Mouse (Mus musculus): Measurements from ENCODE around the gene Snd1. TPM values are rescaled to one million over a fixed set of nuclear protein-coding genes. Genes with fewer than 3 reads are reported as not detected.

Gene Snd1
- polyA plus RNA-seq, 1 experiment: 62.1 TPM

DNA sequence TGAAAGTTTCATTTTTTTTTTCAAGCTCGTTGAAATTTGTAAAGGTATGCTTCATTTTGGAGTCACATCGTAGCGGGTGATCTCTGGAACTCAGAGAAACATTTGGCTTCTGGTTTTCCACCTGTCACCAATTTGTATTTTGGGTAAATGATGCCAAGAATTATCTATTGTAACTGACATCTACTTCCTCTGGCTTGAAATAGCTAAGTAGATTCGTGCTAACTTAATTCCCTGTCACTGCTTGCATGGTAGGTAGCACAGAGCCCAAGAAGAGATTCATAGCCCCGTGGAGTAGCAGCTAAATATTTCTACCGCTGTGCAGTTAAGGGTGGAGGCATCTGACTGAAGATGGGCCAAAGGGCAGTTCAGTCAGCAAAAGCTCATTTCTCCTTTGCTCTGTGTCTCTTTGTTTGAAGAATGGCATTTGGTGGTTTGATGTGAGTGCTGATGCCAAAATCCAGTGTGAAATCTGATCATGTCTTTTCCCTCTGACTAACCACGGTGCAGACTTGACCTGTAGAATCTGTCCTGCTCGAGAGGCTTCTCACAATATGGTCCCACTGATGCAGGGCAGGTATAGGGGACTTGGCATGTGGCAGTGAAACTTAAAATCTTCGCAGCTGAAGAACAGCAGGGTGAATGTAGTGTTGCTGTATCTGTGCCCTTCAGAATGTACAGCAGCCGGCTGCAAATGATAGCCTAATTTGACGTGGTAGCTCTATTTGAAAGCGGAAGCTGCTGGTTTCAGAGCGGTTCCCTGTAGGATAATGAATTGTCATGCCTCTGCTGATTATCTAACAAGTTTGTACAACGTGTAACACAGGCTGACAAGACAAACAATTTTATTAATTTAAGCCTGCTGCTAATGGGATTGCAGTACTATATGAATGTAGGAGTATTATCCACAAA lies 101.7 kb downstream of the Snd1 start:
- no peak overlapping the region for H3K4me3 ChIP-seq (ENCODE audit: insufficient read depth, low read length)
- TF ChIP-seq CTCF (IDR thresholded peaks at IDR 0.05; ENCODE audit: extremely low read depth, insufficient read depth, low read length) (no peak), POLR2A (IDR thresholded peaks at IDR 0.05; ENCODE audit: extremely low read depth, insufficient read depth, low read length) (no peak)
- no peak overlapping the region for H3K27ac ChIP-seq (ENCODE audit: insufficient read depth, low read length)
- H3K4me1 ChIP-seq (ENCODE audit: control insufficient read depth, insufficient read depth, low read length): peaks cover 5% of the 10 kb centered on the region; the same call in 1 of the 2 replicates

DNA sequence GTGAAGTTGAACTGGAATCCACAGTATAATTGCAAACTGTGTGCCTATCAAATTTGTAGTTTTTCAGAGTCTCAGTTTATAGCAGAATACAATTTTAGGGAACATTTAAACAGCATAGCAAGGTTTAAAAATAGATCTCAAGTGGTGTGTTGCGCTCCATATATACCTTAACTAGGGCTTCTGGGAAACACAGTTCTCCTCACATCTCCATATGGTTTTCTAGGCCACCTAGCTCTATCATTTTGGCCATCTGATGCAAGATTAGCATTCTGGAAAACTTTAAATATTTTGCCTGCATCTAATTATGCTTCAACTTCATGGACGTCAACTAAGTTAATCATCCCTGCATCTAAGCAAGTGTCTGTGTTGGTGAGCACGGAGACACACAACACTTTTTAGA lies 107.9 kb downstream of the Snd1 start:
- TF ChIP-seq POLR2A (IDR thresholded peaks at IDR 0.05; ENCODE audit: extremely low read depth, insufficient read depth, low read length) (no peak), CTCF (IDR thresholded peaks at IDR 0.05; ENCODE audit: extremely low read depth, insufficient read depth, low read length) (no peak)
- no peak overlapping the region for H3K4me3 ChIP-seq (ENCODE audit: insufficient read depth, low read length)
- 0 out of 2 replicates have a peak overlapping the region, but pooled peaks have one; percentile 40 for H3K27ac ChIP-seq (ENCODE audit: insufficient read depth, low read length)
- peaks cover 1% of the 10 kb centered on the region for H3K4me1 ChIP-seq (ENCODE audit: control insufficient read depth, insufficient read depth, low read length)

DNA sequence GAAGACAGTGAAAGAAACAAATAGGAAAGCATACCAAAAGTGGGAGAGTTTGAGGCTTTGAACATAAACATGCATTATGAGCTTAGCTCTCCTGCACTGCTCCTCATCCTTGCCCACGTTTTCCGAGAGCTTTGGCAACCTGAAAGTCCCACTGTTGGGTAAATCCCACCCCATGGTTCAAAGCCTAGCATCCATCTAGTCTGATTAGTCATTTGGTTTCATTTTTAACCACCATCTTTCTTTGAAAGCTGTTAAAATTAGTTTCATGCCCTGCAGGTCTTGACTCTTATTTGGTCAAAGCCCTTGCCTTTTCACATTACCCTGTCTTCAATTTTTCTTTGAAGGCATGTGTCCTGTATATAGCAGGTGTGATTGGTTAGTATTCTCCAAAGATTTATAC lies 108.5 kb downstream of the Snd1 start:
- no peak for TF ChIP-seq CTCF (IDR thresholded peaks at IDR 0.05; ENCODE audit: extremely low read depth, insufficient read depth, low read length)
- H3K4me1 ChIP-seq (ENCODE audit: control insufficient read depth, insufficient read depth, low read length): peaks cover 1% of the 10 kb centered on the region
- 0 out of 2 replicates have a peak overlapping the region, but pooled peaks have one; percentile 40 for H3K27ac ChIP-seq (ENCODE audit: insufficient read depth, low read length)
- H3K4me3 ChIP-seq (ENCODE audit: insufficient read depth, low read length): no peak overlapping the region

DNA sequence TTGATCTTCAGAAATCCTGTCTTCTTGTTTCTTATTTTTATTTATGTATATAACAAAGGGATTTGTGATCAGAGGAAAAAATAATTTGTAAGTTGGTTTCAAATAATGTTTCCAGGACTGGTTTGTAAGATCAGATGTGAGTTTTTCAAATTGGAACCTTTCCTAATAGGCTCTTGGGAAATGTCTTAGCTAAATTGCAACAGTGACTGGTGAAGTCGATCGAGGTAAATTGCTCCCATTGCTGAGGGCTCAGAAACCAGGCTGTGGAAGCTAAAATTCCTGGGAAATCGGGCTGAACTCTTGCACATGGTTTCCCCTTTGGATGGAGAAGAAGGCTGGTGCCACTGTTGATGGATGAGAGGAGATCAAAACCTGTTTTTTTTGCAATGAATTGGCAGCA lies 111.9 kb downstream of the Snd1 start:
- Histone ChIP-seq H3K4me3 (ENCODE audit: insufficient read depth, low read length) (no peak overlapping the region), H3K4me1 (ENCODE audit: control insufficient read depth, insufficient read depth, low read length) (peaks cover 1% of the 10 kb centered on the region), H3K27ac (ENCODE audit: insufficient read depth, low read length) (no peak overlapping the region)
- no peak for TF ChIP-seq POLR2A (IDR thresholded peaks at IDR 0.05; ENCODE audit: extremely low read depth, insufficient read depth, low read length)
- no peak for TF ChIP-seq CTCF (IDR thresholded peaks at IDR 0.05; ENCODE audit: extremely low read depth, insufficient read depth, low read length)

DNA sequence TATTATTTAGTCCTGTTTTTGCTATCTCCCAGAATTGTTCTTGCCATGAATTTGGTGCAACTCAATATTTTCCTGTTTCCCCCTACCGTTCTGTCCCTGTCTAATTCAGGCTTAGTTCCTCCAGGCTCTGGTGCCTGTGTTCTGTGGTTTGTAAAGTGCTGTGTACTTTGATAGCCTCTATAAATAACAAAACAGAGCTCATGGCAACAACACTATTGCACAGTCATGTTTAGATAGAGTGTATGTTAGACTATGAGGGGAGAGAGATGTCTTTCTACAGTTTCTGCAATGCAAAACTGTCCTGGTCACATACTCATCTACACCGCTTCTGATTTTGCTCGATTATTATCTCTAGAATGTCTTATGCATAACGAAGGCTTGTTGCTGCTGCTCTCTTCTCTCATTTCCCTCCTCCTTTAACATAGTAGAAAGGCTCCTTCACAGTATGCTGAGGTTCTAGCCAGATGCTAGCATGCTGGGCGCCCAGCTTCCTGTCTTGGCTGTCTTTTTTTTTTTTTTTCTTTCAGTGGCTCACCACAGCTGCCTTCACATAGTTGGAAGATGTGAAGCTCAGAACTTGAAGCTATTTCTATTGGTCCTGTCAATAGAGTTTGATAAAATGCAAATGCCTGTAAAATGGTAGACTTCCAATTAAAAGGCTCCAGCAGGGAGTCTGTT lies 113.7 kb downstream of the Snd1 start:
- no peak overlapping the region for H3K4me3 ChIP-seq (ENCODE audit: insufficient read depth, low read length)
- H3K4me1 ChIP-seq (ENCODE audit: control insufficient read depth, insufficient read depth, low read length): peaks cover 7% of the 10 kb centered on the region; the same call in 1 of the 2 replicates
- no peak overlapping the region for H3K27ac ChIP-seq (ENCODE audit: insufficient read depth, low read length)
- TF ChIP-seq POLR2A (IDR thresholded peaks at IDR 0.05; ENCODE audit: extremely low read depth, insufficient read depth, low read length) (no peak), CTCF (IDR thresholded peaks at IDR 0.05; ENCODE audit: extremely low read depth, insufficient read depth, low read length) (no peak)

DNA sequence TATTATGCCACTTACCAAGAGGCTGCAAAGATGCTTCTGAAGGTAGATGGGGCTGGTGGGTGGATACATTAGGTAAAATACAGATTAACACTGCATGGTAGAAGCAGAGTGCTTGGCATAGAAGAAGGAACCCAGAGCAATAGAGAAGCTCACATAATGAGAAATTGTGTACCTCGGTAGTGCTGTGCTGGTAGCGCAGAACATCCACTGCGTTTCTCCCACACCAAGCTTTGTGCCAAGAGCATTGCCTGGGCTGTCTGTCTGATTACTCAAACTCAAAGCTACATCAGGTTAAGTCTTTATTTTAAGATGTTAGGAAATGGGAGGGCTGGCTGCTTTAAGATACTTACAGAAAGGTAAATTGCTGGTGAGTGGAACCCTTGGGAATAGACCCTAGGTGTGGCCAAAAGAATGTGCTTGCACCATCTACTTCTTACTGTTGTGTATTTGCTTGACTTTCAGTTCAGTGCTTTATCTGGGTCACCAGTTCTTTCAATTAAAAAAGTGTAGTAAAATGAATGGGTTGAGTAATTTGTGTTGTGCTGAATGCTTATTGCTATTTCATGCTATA lies 117.5 kb downstream of the Snd1 start:
- Histone ChIP-seq H3K4me1 (ENCODE audit: control insufficient read depth, insufficient read depth, low read length) (peaks cover 9% of the 10 kb centered on the region; the same call in 1 of the 2 replicates), H3K4me3 (ENCODE audit: insufficient read depth, low read length) (no peak overlapping the region), H3K27ac (ENCODE audit: insufficient read depth, low read length) (no peak overlapping the region)
- TF ChIP-seq POLR2A (IDR thresholded peaks at IDR 0.05; ENCODE audit: extremely low read depth, insufficient read depth, low read length): no peak
- no peak for TF ChIP-seq CTCF (IDR thresholded peaks at IDR 0.05; ENCODE audit: extremely low read depth, insufficient read depth, low read length)

DNA sequence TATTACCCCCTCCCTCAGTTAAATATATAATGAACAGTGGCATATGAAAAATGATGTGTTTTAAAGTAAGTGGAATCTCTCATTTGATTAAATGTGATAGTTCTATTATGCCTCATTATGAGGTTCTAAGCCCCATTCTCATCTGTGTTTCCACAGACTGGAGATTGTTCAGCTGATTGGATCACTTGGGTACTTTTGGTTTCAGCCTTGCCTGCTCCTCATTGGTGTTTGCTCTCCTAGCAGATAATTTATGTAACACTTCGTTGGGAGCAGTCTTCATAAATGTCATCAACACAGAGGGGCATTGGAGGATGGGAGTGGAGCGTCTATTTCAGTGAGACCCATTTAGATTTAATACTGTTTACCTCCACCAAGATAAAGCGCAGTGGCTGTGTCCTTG lies 118.8 kb downstream of the Snd1 start:
- TF ChIP-seq POLR2A (IDR thresholded peaks at IDR 0.05; ENCODE audit: extremely low read depth, insufficient read depth, low read length) (no peak), CTCF (IDR thresholded peaks at IDR 0.05; ENCODE audit: extremely low read depth, insufficient read depth, low read length) (no peak)
- peaks cover 9% of the 10 kb centered on the region; the same call in 1 of the 2 replicates for H3K4me1 ChIP-seq (ENCODE audit: control insufficient read depth, insufficient read depth, low read length)
- no peak overlapping the region for H3K4me3 ChIP-seq (ENCODE audit: insufficient read depth, low read length)
- no peak overlapping the region for H3K27ac ChIP-seq (ENCODE audit: insufficient read depth, low read length)

DNA sequence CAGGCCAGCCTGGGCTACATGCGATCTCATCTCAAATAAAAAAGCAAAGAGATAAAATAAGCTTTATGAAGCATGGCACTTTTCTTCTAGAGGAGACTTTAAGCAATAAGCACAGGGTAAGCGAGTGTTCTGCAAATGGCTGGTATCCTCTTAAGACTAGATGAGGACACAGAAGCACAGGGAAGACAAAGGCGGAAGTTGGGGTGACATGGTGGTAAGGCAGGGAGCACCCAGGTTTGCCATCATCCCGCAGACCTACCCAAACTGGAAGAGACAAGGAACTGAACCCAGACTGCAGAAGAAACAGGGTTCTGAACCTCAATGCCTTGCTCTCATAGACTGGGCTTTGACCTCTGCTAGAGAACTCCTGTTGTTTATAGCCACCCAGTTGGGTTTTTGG lies 119.8 kb downstream of the Snd1 start:
- TF ChIP-seq POLR2A (IDR thresholded peaks at IDR 0.05; ENCODE audit: extremely low read depth, insufficient read depth, low read length): no peak
- TF ChIP-seq CTCF (IDR thresholded peaks at IDR 0.05; ENCODE audit: extremely low read depth, insufficient read depth, low read length): no peak
- peaks cover 9% of the 10 kb centered on the region; the same call in 1 of the 2 replicates for H3K4me1 ChIP-seq (ENCODE audit: control insufficient read depth, insufficient read depth, low read length)

DNA sequence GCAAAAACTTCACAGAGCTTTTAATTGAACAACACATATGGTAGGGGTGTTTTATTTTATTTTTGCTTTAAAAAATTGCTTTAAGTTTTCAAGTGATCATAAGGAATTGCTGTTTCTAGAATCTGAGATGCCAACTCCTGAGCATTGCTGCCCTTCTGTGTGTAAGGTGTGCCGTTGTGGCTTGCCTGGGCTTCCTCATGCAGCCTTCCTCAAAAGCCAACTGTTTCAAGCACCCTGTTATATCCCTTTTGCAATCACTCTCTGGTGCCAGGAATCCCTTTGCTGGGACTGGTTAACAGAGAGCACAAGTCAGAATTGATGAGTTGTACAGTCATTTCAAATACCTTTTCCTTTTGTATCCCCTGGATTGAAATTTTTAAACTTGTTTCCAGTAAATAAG lies 120.3 kb downstream of the Snd1 start:
- H3K4me3 ChIP-seq (ENCODE audit: insufficient read depth, low read length): no peak overlapping the region
- TF ChIP-seq CTCF (IDR thresholded peaks at IDR 0.05; ENCODE audit: extremely low read depth, insufficient read depth, low read length) (no peak), POLR2A (IDR thresholded peaks at IDR 0.05; ENCODE audit: extremely low read depth, insufficient read depth, low read length) (no peak)
- H3K4me1 ChIP-seq (ENCODE audit: control insufficient read depth, insufficient read depth, low read length): peaks cover 9% of the 10 kb centered on the region; the same call in 1 of the 2 replicates
- no peak overlapping the region for H3K27ac ChIP-seq (ENCODE audit: insufficient read depth, low read length)

More for the DNA sequence above, 119.8 kb downstream of the Snd1 start:
- H3K4me3 ChIP-seq (ENCODE audit: insufficient read depth, low read length): no peak overlapping the region
- no peak overlapping the region for H3K27ac ChIP-seq (ENCODE audit: insufficient read depth, low read length)
